Mouse (Mus musculus) embryonic facial prominence, embryonic 11.5 days (tissue): ENCODE data around the gene Sowahc. TPM values are rescaled to one million over a fixed set of nuclear protein-coding genes. Genes with fewer than 3 reads are reported as not detected.

Source experiments
- ATAC-seq: fragments of 200-750 bp; cut with Nextera tagmentation; replicated peaks from 2 replicates; pipeline ENCODE4 v1.8.0; 2017; ENCODE audit warnings: low read depth; ENCODE audit not compliant: insufficient number of reproducible peaks, low FRiP score, low TSS enrichment
- DNase-seq: peaks from one replicate; pipeline ENCODE4 v3.0.0-alpha.2; 2015; ENCODE audit warnings: low spot score
- H3K27ac ChIP-seq: fragments of 300-500 bp; sonication (generic); replicated peaks from 2 replicates; pipeline ENCODE4 v1.5.1; 2014; ENCODE audit warnings: mild to moderate bottlenecking, low read depth, low read length, control low read depth
- H3K27me3 ChIP-seq: fragments of 300-500 bp; sonication (generic); 2 replicates; pipeline ENCODE4 v1.6.1; 2014; ENCODE audit warnings: mild to moderate bottlenecking, low read length, moderate library complexity, mixed read lengths; ENCODE audit not compliant: control insufficient read depth, insufficient read depth
- H3K36me3 ChIP-seq: fragments of 300-500 bp; sonication (generic); replicated peaks from 2 replicates; pipeline ENCODE4 v1.6.1; 2014; ENCODE audit warnings: low read depth, mild to moderate bottlenecking, low read length, moderate library complexity, mixed read lengths; ENCODE audit not compliant: control insufficient read depth, insufficient read depth
- H3K4me1 ChIP-seq: fragments of 300-500 bp; sonication (generic); 2 replicates; pipeline ENCODE4 v1.6.1; 2014; ENCODE audit warnings: low read length, mixed read lengths; ENCODE audit not compliant: control insufficient read depth, insufficient read depth
- H3K4me2 ChIP-seq: fragments of 300-500 bp; sonication (generic); 2 replicates; pipeline ENCODE4 v1.6.1; 2014; ENCODE audit warnings: low read depth, mild to moderate bottlenecking, control low read depth, low read length, moderate library complexity
- H3K4me3 ChIP-seq: fragments of 300-500 bp; sonication (generic); 2 replicates; pipeline ENCODE4 v1.5.1; 2014; ENCODE audit warnings: low read depth, low read length, control low read depth
- H3K9ac ChIP-seq: fragments of 300-500 bp; sonication (generic); replicated peaks from 2 replicates; pipeline ENCODE4 v1.6.1; 2014; ENCODE audit warnings: mild to moderate bottlenecking, control low read depth, low read length
- H3K9me3 ChIP-seq: fragments of 300-500 bp; sonication (generic); replicated peaks from 2 replicates; pipeline ENCODE4 v1.6.1; 2016; ENCODE audit warnings: mild to moderate bottlenecking, low read length, inconsistent platforms, mixed read lengths; ENCODE audit not compliant: control insufficient read depth
- WGBS: fragments of 180-500 bp; shearing (Covaris S2); extraction: QIAGEN DNeasy Blood & Tissue Kit; methylation state at CpG from one replicate; pipeline ENCODE4 v1.1.7; 2014; 5-methylcytosine and 5-hydroxymethylcytosine counted together
- polyA plus RNA-seq: library from polyadenylated mRNA; unstranded; fragments of >200 nt; fragmentation: Nextera tagmentation; extraction: Ambion mirVana; gene quantifications from 2 replicates; pipeline ENCODE4 v1.2.1, GENCODE M21; 2014

The Sowahc gene
- polyA plus RNA-seq, 1 experiment from 2014 or later, result 11.5 TPM

DNA sequence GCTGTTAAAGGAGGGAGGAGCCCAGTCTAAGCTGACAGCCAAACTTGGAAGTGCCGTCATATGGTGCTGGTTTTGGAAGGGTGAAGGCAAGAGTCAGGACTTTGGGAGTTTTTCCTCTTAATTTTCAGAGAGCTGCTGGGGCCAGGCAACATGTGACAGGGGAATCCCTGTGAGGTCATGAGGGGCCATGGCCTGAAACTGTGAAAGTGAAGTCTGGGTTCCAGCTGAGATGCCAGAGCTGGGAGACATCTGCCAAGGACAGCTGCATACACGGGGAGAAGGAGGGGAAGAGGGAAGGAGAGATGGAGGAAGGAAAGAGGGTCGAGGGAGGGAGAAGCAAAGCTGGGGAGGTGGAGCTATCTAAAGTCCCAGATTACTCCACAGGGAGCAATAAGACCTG, 16.0 kb downstream of the Sowahc start:
- no peaks in the 10 kb centered on the region for H3K36me3 ChIP-seq
- H3K4me1 ChIP-seq, result no peaks in the 10 kb centered on the region
- ATAC-seq, result no peak
- H3K27me3 ChIP-seq, result no peaks in the 10 kb centered on the region
- 44% methylated on average over 3 of the region's 3 CpGs for WGBS
- no peak overlapping the region for H3K4me2 ChIP-seq
- no peak overlapping the region for H3K27ac ChIP-seq
- DNase-seq, result no peak
- H3K4me3 ChIP-seq, result no peak overlapping the region
- no peak overlapping the region for H3K9ac ChIP-seq
- no peaks in the 10 kb centered on the region for H3K9me3 ChIP-seq

- H3K9ac ChIP-seq, result no peak overlapping the region
- H3K36me3 ChIP-seq, result no peaks in the 10 kb centered on the region
- WGBS, result 64% methylated on average over 3 of the region's 3 CpGs
- ATAC-seq (no peak), DNase-seq (no peak)
- no peaks in the 10 kb centered on the region for H3K4me1 ChIP-seq
- H3K9me3 ChIP-seq, result no peaks in the 10 kb centered on the region
- H3K27ac ChIP-seq, result no peak overlapping the region
- no peak overlapping the region for H3K4me2 ChIP-seq
- H3K4me3 ChIP-seq, result no peak overlapping the region
- no peaks in the 10 kb centered on the region for H3K27me3 ChIP-seq
These were observed 19.4 kb downstream of the Sowahc start for GRCm38 (mm10) chr10:59241141-59241541.

DNA sequence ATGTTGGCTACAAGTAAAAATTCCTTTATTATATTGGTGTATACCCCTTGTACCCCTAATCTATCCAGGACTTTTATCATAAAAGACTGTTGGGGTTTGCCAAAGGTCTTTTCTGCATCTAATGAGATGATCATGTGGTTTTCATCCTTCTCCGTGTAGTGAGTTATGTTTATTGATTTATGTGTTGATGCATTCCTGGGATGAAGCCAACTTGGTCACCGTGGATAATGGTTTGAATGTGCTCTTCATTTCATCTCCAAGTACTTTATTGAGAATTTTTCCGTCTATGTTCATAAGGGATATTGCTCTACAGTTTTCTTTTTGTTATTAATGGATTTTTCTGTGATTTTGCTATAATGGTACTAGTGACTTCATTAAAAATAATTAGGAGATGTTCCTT, 27.8 kb downstream of the Sowahc start:
- Histone ChIP-seq H3K4me2 (no peak overlapping the region), H3K36me3 (no peaks in the 10 kb centered on the region), H3K9ac (no peak overlapping the region), H3K27ac (no peak overlapping the region), H3K9me3 (no peaks in the 10 kb centered on the region), H3K4me3 (no peak overlapping the region), H3K27me3 (no peaks in the 10 kb centered on the region), H3K4me1 (no peaks in the 10 kb centered on the region)
- WGBS, result 81% methylated on average over 3 of the region's 3 CpGs
- no peak for ATAC-seq
- DNase-seq, result no peak

- Histone ChIP-seq H3K36me3 (no peaks in the 10 kb centered on the region), H3K4me3 (no peak overlapping the region), H3K9ac (no peak overlapping the region), H3K4me2 (no peak overlapping the region), H3K27me3 (no peaks in the 10 kb centered on the region), H3K4me1 (no peaks in the 10 kb centered on the region), H3K27ac (no peak overlapping the region), H3K9me3 (no peaks in the 10 kb centered on the region)
- ATAC-seq (no peak), DNase-seq (no peak)
- 83% methylated on average over 2 of the region's 2 CpGs for WGBS
These were observed 28.9 kb downstream of the Sowahc start for GRCm38 (mm10) chr10:59250679-59251078.

DNA sequence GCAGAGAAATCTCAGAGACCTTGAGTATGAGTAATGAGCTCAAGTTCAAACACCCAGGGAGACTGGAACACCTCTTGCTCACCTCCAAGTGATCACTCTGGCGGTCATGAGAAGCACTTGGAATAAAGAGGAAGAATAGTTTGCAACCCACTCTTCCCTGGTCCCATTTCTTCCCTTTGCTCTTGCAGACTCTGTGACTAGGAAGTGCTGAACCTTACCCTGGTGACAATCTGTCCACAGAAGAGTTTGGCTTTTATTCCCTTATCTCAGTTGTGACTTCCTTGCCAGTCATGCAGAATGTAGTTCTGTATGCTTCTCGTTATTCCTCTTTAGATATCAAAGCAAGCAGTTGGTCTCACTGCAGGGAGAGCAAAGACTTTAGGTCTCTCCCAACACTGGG, 30.2 kb downstream of the Sowahc start:
- no peaks in the 10 kb centered on the region for H3K36me3 ChIP-seq
- no peak overlapping the region for H3K27ac ChIP-seq
- H3K9me3 ChIP-seq, result no peaks in the 10 kb centered on the region
- ATAC-seq, result no peak
- H3K9ac ChIP-seq, result no peak overlapping the region
- no peak overlapping the region for H3K4me2 ChIP-seq
- no peak overlapping the region for H3K4me3 ChIP-seq
- H3K27me3 ChIP-seq, result no peaks in the 10 kb centered on the region
- H3K4me1 ChIP-seq, result no peaks in the 10 kb centered on the region
- no peak for DNase-seq
- 78% methylated on average over 2 of the region's 2 CpGs for WGBS

GRCm38 (mm10) chr10:59252396-59252795, 30.6 kb downstream of the Sowahc start:
- DNase-seq, result no peak

GRCm38 (mm10) chr10:59253541-59254079, 31.9 kb downstream of the Sowahc start:
- ATAC-seq (no peak), DNase-seq (no peak)
- no peak overlapping the region for H3K4me3 ChIP-seq
- no peak overlapping the region for H3K9ac ChIP-seq
- WGBS, result 77% methylated on average over 8 of the region's 8 CpGs
- no peak overlapping the region for H3K27ac ChIP-seq
- no peaks in the 10 kb centered on the region for H3K36me3 ChIP-seq
- H3K9me3 ChIP-seq, result no peaks in the 10 kb centered on the region
- H3K27me3 ChIP-seq, result no peaks in the 10 kb centered on the region
- H3K4me2 ChIP-seq, result no peak overlapping the region
- H3K4me1 ChIP-seq, result no peaks in the 10 kb centered on the region

More at GRCm38 (mm10) chr10:59252396-59252795, 30.6 kb downstream of the Sowahc start:
- no peak overlapping the region for H3K4me3 ChIP-seq
- no peaks in the 10 kb centered on the region for H3K36me3 ChIP-seq
- no peak overlapping the region for H3K4me2 ChIP-seq
- 72% methylated on average over 8 of the region's 8 CpGs for WGBS
- ATAC-seq, result no peak
- no peak overlapping the region for H3K27ac ChIP-seq
- no peaks in the 10 kb centered on the region for H3K9me3 ChIP-seq
- no peak overlapping the region for H3K9ac ChIP-seq
- no peaks in the 10 kb centered on the region for H3K27me3 ChIP-seq
- no peaks in the 10 kb centered on the region for H3K4me1 ChIP-seq

DNA sequence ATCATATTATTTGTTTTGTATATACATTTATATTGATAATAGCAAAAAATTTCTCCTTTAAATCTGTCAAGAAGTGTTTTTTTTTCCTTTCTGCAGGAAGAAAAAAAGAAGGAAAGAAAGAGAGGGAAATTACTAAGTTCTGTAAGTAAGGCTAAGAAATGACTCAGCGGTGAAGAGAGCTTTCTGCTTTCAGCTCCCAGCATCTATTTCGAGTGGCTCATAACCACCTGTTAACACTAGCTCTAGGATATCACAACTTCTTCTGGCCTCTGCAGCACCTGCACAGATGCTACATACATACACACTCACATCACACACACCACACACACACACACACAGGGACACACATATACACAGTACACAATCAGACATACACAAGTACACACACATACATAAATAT, 34.8 kb downstream of the Sowahc start:
- 92% methylated on average over 2 of the region's 2 CpGs for WGBS
- no peaks in the 10 kb centered on the region for H3K36me3 ChIP-seq
- no peaks in the 10 kb centered on the region for H3K4me1 ChIP-seq
- H3K4me3 ChIP-seq, result no peak overlapping the region
- no peaks in the 10 kb centered on the region for H3K27me3 ChIP-seq
- H3K27ac ChIP-seq, result no peak overlapping the region
- no peak for DNase-seq
- ATAC-seq, result no peak
- H3K4me2 ChIP-seq, result no peak overlapping the region
- no peaks in the 10 kb centered on the region for H3K9me3 ChIP-seq
- no peak overlapping the region for H3K9ac ChIP-seq
